Mouse (Mus musculus) lung, postnatal 0 days (tissue): ENCODE measurements around the gene Gbx1.

Source experiments
- CTCF ChIP-seq: IDR thresholded peaks from 2 replicates; pipeline ENCODE4 v1.5.1; 2016; ENCODE audit warnings: antibody characterized with exemption, mild to moderate bottlenecking
- EP300 ChIP-seq: IDR thresholded peaks from 2 replicates; pipeline ENCODE4 v1.6.1; 2016; ENCODE audit warnings: antibody characterized with exemption, mild to moderate bottlenecking, control low read depth

- no peak for TF ChIP-seq CTCF
- TF ChIP-seq EP300, result no peak
Measured at GRCm38 (mm10) chr5:24550598-24551316, 23.8 kb upstream of the Gbx1 start.
